Mouse (Mus musculus): ENCODE data around the gene Abhd12. TPM values are rescaled to one million over a fixed set of nuclear protein-coding genes. Genes with fewer than 3 reads are reported as not detected.

The Abhd12 gene
- polyA plus RNA-seq, 1 experiment from 2014 or later: 55.1 TPM

DNA sequence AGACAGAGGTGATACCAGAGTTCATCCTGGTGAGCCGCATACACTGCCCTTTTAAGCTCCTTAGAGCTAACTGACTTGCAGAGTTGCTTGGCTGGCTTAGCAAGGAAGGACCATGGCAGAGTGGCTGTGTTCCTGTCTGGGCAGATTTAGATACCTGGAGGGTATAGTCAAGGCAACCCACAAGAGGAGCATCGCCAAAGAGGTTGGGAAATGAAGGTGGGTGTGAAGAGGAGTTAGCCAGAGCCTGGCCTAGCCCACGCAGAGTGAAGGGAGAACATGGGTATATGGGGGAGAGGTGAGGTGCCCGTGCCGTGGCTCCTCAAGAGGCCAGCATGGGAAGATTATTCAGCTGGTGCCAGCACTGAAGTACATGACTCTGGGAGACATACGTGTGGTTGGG is 91.7 kb downstream of the Abhd12 start:
- H3K36me3 ChIP-seq (ENCODE audit: control insufficient read depth, insufficient read depth, low read length): peaks cover 12% of the 10 kb centered on the region
- H3K9ac ChIP-seq (ENCODE audit: low read length): no peak overlapping the region
- H3K4me1 ChIP-seq (ENCODE audit: control insufficient read depth, insufficient read depth, low read length): no peaks in the 10 kb centered on the region
- H3K9me3 ChIP-seq (ENCODE audit: control insufficient read depth, low read length): no peaks in the 10 kb centered on the region
- no peaks in the 10 kb centered on the region for H3K27me3 ChIP-seq (ENCODE audit: control insufficient read depth, insufficient read depth, low read length)
- DNase-seq (ENCODE audit: low spot score, missing footprints) (no peak), ATAC-seq (ENCODE audit: low FRiP score) (no peak)
- no peak overlapping the region for H3K4me3 ChIP-seq (ENCODE audit: low read depth, low read length)
- no peak overlapping the region for H3K27ac ChIP-seq (ENCODE audit: low read depth, low read length)
- no peak overlapping the region for H3K4me2 ChIP-seq
- WGBS: 95% methylated on average over 6 of the region's 6 CpGs

- H3K36me3 ChIP-seq (ENCODE audit: control insufficient read depth, insufficient read depth, low read length): peaks cover 12% of the 10 kb centered on the region
- H3K9me3 ChIP-seq (ENCODE audit: control insufficient read depth, low read length): no peaks in the 10 kb centered on the region
- H3K4me2 ChIP-seq: no peak overlapping the region
- no peak overlapping the region for H3K4me3 ChIP-seq (ENCODE audit: low read depth, low read length)
- WGBS: 85% methylated on average over 5 of the region's 5 CpGs
- ATAC-seq (ENCODE audit: low FRiP score) (no peak), DNase-seq (ENCODE audit: low spot score, missing footprints) (no peak)
- no peaks in the 10 kb centered on the region for H3K4me1 ChIP-seq (ENCODE audit: control insufficient read depth, insufficient read depth, low read length)
- H3K27ac ChIP-seq (ENCODE audit: low read depth, low read length): no peak overlapping the region
- H3K9ac ChIP-seq (ENCODE audit: low read length): no peak overlapping the region
- H3K27me3 ChIP-seq (ENCODE audit: control insufficient read depth, insufficient read depth, low read length): no peaks in the 10 kb centered on the region
These were observed 93.9 kb downstream of the Abhd12 start for GRCm38 (mm10) chr2:150810603-150811002.

DNA sequence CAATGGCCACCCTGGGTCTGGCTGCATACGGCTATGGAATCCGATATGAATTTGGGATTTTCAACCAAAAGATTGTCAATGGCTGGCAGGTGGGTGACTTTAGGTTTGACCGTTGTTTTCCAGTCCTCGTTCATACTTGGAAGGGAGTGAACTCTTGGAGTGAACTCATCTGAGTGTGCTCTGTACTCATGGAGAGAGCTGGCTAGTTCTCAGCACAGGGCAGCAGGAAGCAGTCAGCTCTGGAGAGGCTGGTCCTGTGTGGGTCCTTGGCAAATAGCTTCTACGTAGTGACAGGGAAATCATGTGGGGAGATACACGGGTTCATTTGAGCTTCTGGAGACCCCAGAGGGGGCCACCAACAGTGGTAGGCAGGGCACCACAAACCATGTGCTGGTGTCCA is 95.7 kb downstream of the Abhd12 start:
- H3K27ac ChIP-seq (ENCODE audit: low read depth, low read length): no peak overlapping the region
- peaks cover 12% of the 10 kb centered on the region for H3K36me3 ChIP-seq (ENCODE audit: control insufficient read depth, insufficient read depth, low read length)
- no peak overlapping the region for H3K4me2 ChIP-seq
- DNase-seq (ENCODE audit: low spot score, missing footprints) (no peak), ATAC-seq (ENCODE audit: low FRiP score) (no peak)
- no peaks in the 10 kb centered on the region for H3K9me3 ChIP-seq (ENCODE audit: control insufficient read depth, low read length)
- no peaks in the 10 kb centered on the region for H3K27me3 ChIP-seq (ENCODE audit: control insufficient read depth, insufficient read depth, low read length)
- no peak overlapping the region for H3K9ac ChIP-seq (ENCODE audit: low read length)
- no peaks in the 10 kb centered on the region for H3K4me1 ChIP-seq (ENCODE audit: control insufficient read depth, insufficient read depth, low read length)
- WGBS: 92% methylated on average over 6 of the region's 6 CpGs
- H3K4me3 ChIP-seq (ENCODE audit: low read depth, low read length): no peak overlapping the region

DNA sequence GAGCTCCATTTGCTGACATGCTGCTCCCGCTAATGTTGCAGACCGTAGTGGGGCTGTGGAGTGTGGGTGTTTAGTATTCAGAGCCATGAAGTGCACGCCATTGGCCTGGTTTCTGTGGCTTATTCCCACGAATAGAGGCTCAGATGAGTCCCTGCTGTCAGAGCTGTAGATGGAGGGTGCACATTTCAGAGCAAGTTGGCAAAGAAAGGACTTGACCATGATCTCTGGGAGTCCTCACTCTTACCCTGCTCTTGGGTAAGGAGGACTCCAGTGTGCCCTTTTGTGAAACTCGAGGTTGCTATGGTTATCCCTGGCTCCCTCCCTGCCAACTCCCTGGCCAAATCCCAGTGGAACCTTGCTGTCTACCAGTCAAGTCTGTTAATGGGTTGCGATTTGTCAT is 96.2 kb downstream of the Abhd12 start:
- no peak for ATAC-seq (ENCODE audit: low FRiP score)
- no peaks in the 10 kb centered on the region for H3K27me3 ChIP-seq (ENCODE audit: control insufficient read depth, insufficient read depth, low read length)
- DNase-seq (ENCODE audit: low spot score, missing footprints): no peak

DNA sequence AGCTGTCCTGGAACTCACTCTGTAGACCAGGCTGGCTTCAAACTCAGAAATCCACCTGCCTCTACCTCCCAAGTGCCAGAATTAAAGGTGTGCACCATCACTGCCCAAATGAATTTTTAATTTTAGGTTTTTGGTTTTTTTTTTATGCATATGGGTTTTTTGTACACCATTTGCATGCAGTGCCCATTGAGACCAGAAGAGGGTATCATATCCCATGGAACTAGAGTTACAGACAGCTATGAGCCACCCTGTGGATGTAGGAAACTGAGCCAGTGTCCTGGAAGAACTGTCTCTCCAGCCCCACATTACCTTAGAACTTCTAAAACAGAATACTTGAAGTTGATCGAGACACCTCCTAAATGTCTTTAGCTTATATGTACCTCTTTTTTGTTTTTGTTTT is 101.5 kb downstream of the Abhd12 start:
- 88% methylated on average over 1 of the region's 1 CpGs for WGBS
- DNase-seq (ENCODE audit: low spot score, missing footprints) (no peak), ATAC-seq (ENCODE audit: low FRiP score) (no peak)
- H3K4me3 ChIP-seq (ENCODE audit: low read depth, low read length): no peak overlapping the region
- peaks cover 3% of the 10 kb centered on the region; the same call in 1 of the 2 replicates for H3K36me3 ChIP-seq (ENCODE audit: control insufficient read depth, insufficient read depth, low read length)
- H3K4me1 ChIP-seq (ENCODE audit: control insufficient read depth, insufficient read depth, low read length): no peaks in the 10 kb centered on the region
- no peaks in the 10 kb centered on the region for H3K27me3 ChIP-seq (ENCODE audit: control insufficient read depth, insufficient read depth, low read length)
- no peak overlapping the region for H3K27ac ChIP-seq (ENCODE audit: low read depth, low read length)
- H3K4me2 ChIP-seq: no peak overlapping the region
- H3K9ac ChIP-seq (ENCODE audit: low read length): no peak overlapping the region
- H3K9me3 ChIP-seq (ENCODE audit: control insufficient read depth, low read length): no peaks in the 10 kb centered on the region

More for the DNA sequence above, 96.2 kb downstream of the Abhd12 start:
- H3K4me3 ChIP-seq (ENCODE audit: low read depth, low read length): no peak overlapping the region
- H3K4me1 ChIP-seq (ENCODE audit: control insufficient read depth, insufficient read depth, low read length): no peaks in the 10 kb centered on the region
- no peak overlapping the region for H3K9ac ChIP-seq (ENCODE audit: low read length)
- 91% methylated on average over 6 of the region's 6 CpGs for WGBS
- H3K9me3 ChIP-seq (ENCODE audit: control insufficient read depth, low read length): no peaks in the 10 kb centered on the region
- H3K36me3 ChIP-seq (ENCODE audit: control insufficient read depth, insufficient read depth, low read length): peaks cover 10% of the 10 kb centered on the region
- no peak overlapping the region for H3K27ac ChIP-seq (ENCODE audit: low read depth, low read length)
- H3K4me2 ChIP-seq: no peak overlapping the region

DNA sequence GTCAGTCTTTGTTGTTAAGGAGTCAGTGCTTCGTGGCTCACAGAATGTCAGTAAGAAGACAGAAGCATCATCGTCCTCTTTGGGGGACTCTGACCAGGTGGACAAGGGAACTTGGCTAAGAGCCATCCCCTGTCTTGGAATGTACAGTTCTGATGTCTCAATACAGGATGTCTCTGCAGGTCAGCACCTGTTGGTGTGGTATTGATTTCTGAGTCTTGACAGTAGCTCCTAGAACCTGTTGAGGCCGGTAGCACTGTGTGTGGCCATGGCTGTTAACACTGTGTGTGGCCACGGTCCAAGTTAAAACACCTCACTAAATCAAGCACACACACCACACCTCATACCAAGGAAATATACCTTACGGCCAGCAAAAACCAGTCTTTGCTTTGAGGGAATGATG is 103.9 kb downstream of the Abhd12 start:
- ATAC-seq (ENCODE audit: low FRiP score): no peak
- WGBS: 96% methylated on average over 5 of the region's 5 CpGs

GRCm38 (mm10) chr2:150798084-150798483 is 106.5 kb downstream of the Abhd12 start:
- Histone ChIP-seq H3K36me3 (ENCODE audit: control insufficient read depth, insufficient read depth, low read length) (peaks cover 3% of the 10 kb centered on the region; the same call in 1 of the 2 replicates), H3K27ac (ENCODE audit: low read depth, low read length) (no peak overlapping the region), H3K9me3 (ENCODE audit: control insufficient read depth, low read length) (no peaks in the 10 kb centered on the region), H3K4me3 (ENCODE audit: low read depth, low read length) (no peak overlapping the region), H3K4me1 (ENCODE audit: control insufficient read depth, insufficient read depth, low read length) (no peaks in the 10 kb centered on the region), H3K4me2 (no peak overlapping the region), H3K9ac (ENCODE audit: low read length) (no peak overlapping the region), H3K27me3 (ENCODE audit: control insufficient read depth, insufficient read depth, low read length) (no peaks in the 10 kb centered on the region)
- WGBS: 91% methylated on average over 7 of the region's 7 CpGs
- DNase-seq (ENCODE audit: low spot score, missing footprints) (no peak), ATAC-seq (ENCODE audit: low FRiP score) (no peak)

More for the DNA sequence above, 103.9 kb downstream of the Abhd12 start:
- DNase-seq (ENCODE audit: low spot score, missing footprints): no peak
- Histone ChIP-seq H3K27ac (ENCODE audit: low read depth, low read length) (no peak overlapping the region), H3K4me1 (ENCODE audit: control insufficient read depth, insufficient read depth, low read length) (no peaks in the 10 kb centered on the region), H3K36me3 (ENCODE audit: control insufficient read depth, insufficient read depth, low read length) (no peaks in the 10 kb centered on the region), H3K27me3 (ENCODE audit: control insufficient read depth, insufficient read depth, low read length) (no peaks in the 10 kb centered on the region), H3K4me2 (no peak overlapping the region), H3K4me3 (ENCODE audit: low read depth, low read length) (no peak overlapping the region), H3K9ac (ENCODE audit: low read length) (no peak overlapping the region), H3K9me3 (ENCODE audit: control insufficient read depth, low read length) (no peaks in the 10 kb centered on the region)

- H3K36me3 ChIP-seq (ENCODE audit: control insufficient read depth, insufficient read depth, low read length): peaks cover 3% of the 10 kb centered on the region; the same call in 1 of the 2 replicates
- no peak overlapping the region for H3K4me2 ChIP-seq
- no peak overlapping the region for H3K4me3 ChIP-seq (ENCODE audit: low read depth, low read length)
- DNase-seq (ENCODE audit: low spot score, missing footprints) (no peak), ATAC-seq (ENCODE audit: low FRiP score) (no peak)
- WGBS: 88% methylated on average over 4 of the region's 4 CpGs
- H3K9me3 ChIP-seq (ENCODE audit: control insufficient read depth, low read length): no peaks in the 10 kb centered on the region
- H3K9ac ChIP-seq (ENCODE audit: low read length): no peak overlapping the region
- no peaks in the 10 kb centered on the region for H3K27me3 ChIP-seq (ENCODE audit: control insufficient read depth, insufficient read depth, low read length)
- no peak overlapping the region for H3K27ac ChIP-seq (ENCODE audit: low read depth, low read length)
- no peaks in the 10 kb centered on the region for H3K4me1 ChIP-seq (ENCODE audit: control insufficient read depth, insufficient read depth, low read length)
These were observed 111.2 kb downstream of the Abhd12 start for GRCm38 (mm10) chr2:150793320-150793719.

- ATAC-seq (ENCODE audit: low FRiP score) (no peak), DNase-seq (ENCODE audit: low spot score, missing footprints) (no peak)
- no peaks in the 10 kb centered on the region for H3K9me3 ChIP-seq (ENCODE audit: control insufficient read depth, low read length)
- 87% methylated on average over 4 of the region's 4 CpGs for WGBS
- H3K27ac ChIP-seq (ENCODE audit: low read depth, low read length): no peak overlapping the region
- no peak overlapping the region for H3K9ac ChIP-seq (ENCODE audit: low read length)
- H3K27me3 ChIP-seq (ENCODE audit: control insufficient read depth, insufficient read depth, low read length): no peaks in the 10 kb centered on the region; the same call in 1 of the 2 replicates
- peaks cover 6% of the 10 kb centered on the region for H3K4me1 ChIP-seq (ENCODE audit: control insufficient read depth, insufficient read depth, low read length)
- no peaks in the 10 kb centered on the region for H3K36me3 ChIP-seq (ENCODE audit: control insufficient read depth, insufficient read depth, low read length)
- no peak overlapping the region for H3K4me2 ChIP-seq
- H3K4me3 ChIP-seq (ENCODE audit: low read depth, low read length): no peak overlapping the region
These were observed 115.6 kb downstream of the Abhd12 start for GRCm38 (mm10) chr2:150788768-150789550.

All from midbrain, embryonic 11.5 days (tissue).